In genomic region chr4:148018410-148018809, GRCm38 (mm10) we compare ENCODE assay signal across 22 mouse cellular contexts. TPM values are rescaled to one million over a fixed set of nuclear protein-coding genes. Genes with fewer than 3 reads are reported as not detected.
DNase-seq lines count a peak whose midpoint lies in the region; ATAC-seq lines count a peak whose summit lies in the region.
"Had no signal": no experiment of that assay in that cellular context is flagged by ENCODE, and none has a peak within 500 bp of the region (broad histone marks: within the 10 kb centered on the region; RNA-seq: fewer than 3 reads in every experiment).

No protein-coding gene starts in this region.

- H3K4me1 ChIP-seq in neural tube, embryonic 11.5 days (ENCODE audit: control insufficient read depth, insufficient read depth, low read length), result no peaks in the 10 kb centered on the region
- H3K4me1 ChIP-seq in forebrain, embryonic 13.5 days, result peaks cover 15% of the 10 kb centered on the region
- H3K4me1 ChIP-seq in intestine, embryonic 16.5 days (ENCODE audit: control insufficient read depth, insufficient read depth, low read length), result no peaks in the 10 kb centered on the region
- peaks cover 18% of the 10 kb centered on the region; the same call in 1 of the 2 replicates for H3K4me1 ChIP-seq in neural tube, embryonic 13.5 days (replicated peaks)
- H3K4me1 ChIP-seq: heart, embryonic 12.5 days; kidney, embryonic 15.5 days; lung, embryonic 15.5 days had no signal

- DNase-seq in neural tube, embryonic 11.5 days (ENCODE audit: low spot score), result no peak
- no peak for DNase-seq in neural tube, embryonic 10.5 days (ENCODE audit: extremely low spot score, low spot score)
- no peak for DNase-seq in adrenal gland, adult (ENCODE audit: inconsistent age in 2 of 2, low spot score in 1 of 2)
- DNase-seq in gastrocnemius, postnatal 10 days, result no peak
- no peak for DNase-seq in right cerebral cortex, postnatal 14 days
- DNase-seq: adrenal gland, adult 8-10 months; cerebellum, postnatal 25 days; gastrocnemius, postnatal 14 days; right cerebral cortex, postnatal 4 days had no signal

- H3K9me3 ChIP-seq in neural tube, embryonic 11.5 days (ENCODE audit: control insufficient read depth, low read length), result no peaks in the 10 kb centered on the region
- no peaks in the 10 kb centered on the region for H3K9me3 ChIP-seq in forebrain, embryonic 13.5 days (replicated peaks)
- no peaks in the 10 kb centered on the region for H3K9me3 ChIP-seq in intestine, embryonic 16.5 days (ENCODE audit: control insufficient read depth, low read length)
- no peaks in the 10 kb centered on the region for H3K9me3 ChIP-seq in neural tube, embryonic 13.5 days
- H3K9me3 ChIP-seq: heart, embryonic 12.5 days; kidney, embryonic 15.5 days; lung, embryonic 15.5 days had no signal

- H3K27me3 ChIP-seq in neural tube, embryonic 11.5 days (ENCODE audit: control insufficient read depth, insufficient read depth, low read length), result no peaks in the 10 kb centered on the region
- no peaks in the 10 kb centered on the region for H3K27me3 ChIP-seq in forebrain, embryonic 13.5 days
- no peaks in the 10 kb centered on the region for H3K27me3 ChIP-seq in intestine, embryonic 16.5 days (replicated peaks; ENCODE audit: control insufficient read depth, insufficient read depth, low read length)
- no peaks in the 10 kb centered on the region for H3K27me3 ChIP-seq in neural tube, embryonic 13.5 days
- H3K27me3 ChIP-seq: heart, embryonic 12.5 days; kidney, embryonic 15.5 days; lung, embryonic 15.5 days had no signal

- H3K4me2 ChIP-seq in neural tube, embryonic 11.5 days (ENCODE audit: low read depth), result no peak overlapping the region
- H3K4me2 ChIP-seq in forebrain, embryonic 13.5 days, result no peak overlapping the region
- no peak overlapping the region for H3K4me2 ChIP-seq in intestine, embryonic 16.5 days (ENCODE audit: low read depth, low read length)
- H3K4me2 ChIP-seq in neural tube, embryonic 13.5 days, result no peak overlapping the region
- H3K4me2 ChIP-seq: heart, embryonic 12.5 days; kidney, embryonic 15.5 days; lung, embryonic 15.5 days had no signal

- no peak overlapping the region for H3K4me3 ChIP-seq in neural tube, embryonic 11.5 days (ENCODE audit: low read depth, low read length)
- H3K4me3 ChIP-seq in forebrain, embryonic 13.5 days, result no peak overlapping the region
- H3K4me3 ChIP-seq in intestine, embryonic 16.5 days (ENCODE audit: low read length), result no peak overlapping the region
- no peak overlapping the region for H3K4me3 ChIP-seq in neural tube, embryonic 13.5 days
- H3K4me3 ChIP-seq: erythroblast, embryonic 14.5 days; heart, embryonic 12.5 days; kidney, embryonic 15.5 days; lung, embryonic 15.5 days had no signal

- ATAC-seq in neural tube, embryonic 11.5 days (ENCODE audit: insufficient read depth, low FRiP score, low TSS enrichment), result peak; percentile 70
- peak; percentile 60; the same call in 1 of the 2 replicates for ATAC-seq in forebrain, embryonic 13.5 days
- ATAC-seq in intestine, embryonic 16.5 days, result 0 out of 2 replicates have a peak, but pooled peaks have one; percentile 23
- peak; percentile 73 for ATAC-seq in neural tube, embryonic 13.5 days (ENCODE audit: low read depth)
- ATAC-seq: CD4-positive, CD25-positive, alpha-beta regulatory T cell, adult 4 months had no signal

- H3K36me3 ChIP-seq in neural tube, embryonic 11.5 days (ENCODE audit: control insufficient read depth, insufficient read depth, low read length), result peaks cover 44% of the 10 kb centered on the region
- H3K36me3 ChIP-seq in forebrain, embryonic 13.5 days (ENCODE audit: poor library complexity, severe bottlenecking), result peaks cover 100% of the 10 kb centered on the region
- peaks cover 36% of the 10 kb centered on the region for H3K36me3 ChIP-seq in intestine, embryonic 16.5 days (ENCODE audit: control insufficient read depth, insufficient read depth, low read length)
- H3K36me3 ChIP-seq in neural tube, embryonic 13.5 days, result peaks cover 99% of the 10 kb centered on the region

- peak overlapping the region; percentile 60; the same call in 1 of the 2 replicates for H3K27ac ChIP-seq in neural tube, embryonic 11.5 days (ENCODE audit: low read depth, low read length)
- H3K27ac ChIP-seq in forebrain, embryonic 13.5 days, result peak overlapping the region; percentile 68
- H3K27ac ChIP-seq in intestine, embryonic 16.5 days (ENCODE audit: low read length), result no peak overlapping the region
- H3K27ac ChIP-seq in neural tube, embryonic 13.5 days (replicated peaks), result peak overlapping the region; percentile 81
- H3K27ac ChIP-seq: kidney, embryonic 15.5 days; lung, embryonic 15.5 days had no signal

- H3K9ac ChIP-seq in neural tube, embryonic 11.5 days (ENCODE audit: low read length), result no peak overlapping the region
- H3K9ac ChIP-seq in forebrain, embryonic 13.5 days, result peak overlapping the region; percentile 9; the same call in 1 of the 2 replicates
- no peak overlapping the region for H3K9ac ChIP-seq in intestine, embryonic 16.5 days (ENCODE audit: low read depth, low read length)
- H3K9ac ChIP-seq in neural tube, embryonic 13.5 days, result no peak overlapping the region
- H3K9ac ChIP-seq: heart, embryonic 12.5 days; kidney, embryonic 15.5 days; lung, embryonic 15.5 days had no signal

- 80% methylated on average over 2 of the region's 2 CpGs for WGBS in neural tube, embryonic 11.5 days
- WGBS in forebrain, embryonic 13.5 days, result 45% methylated on average over 2 of the region's 2 CpGs
- 75% methylated on average over 2 of the region's 2 CpGs for WGBS in intestine, embryonic 16.5 days
- WGBS in neural tube, embryonic 13.5 days, result 39% methylated on average over 2 of the region's 2 CpGs

RNA-seq across cellular contexts. Expression of gene Nppa, which starts 17.9 kb away (rescaled TPM):
- 1.2 and 2.9 TPM in 2 replicates for polyA plus RNA-seq in neural tube, embryonic 11.5 days (2014; fragmentation: Nextera tagmentation; extraction: Ambion mirVana)
- 0.79 and 2.4 TPM in 2 replicates for polyA plus RNA-seq in forebrain, embryonic 13.5 days (2015; fragmentation: Nextera tagmentation; extraction: Ambion mirVana)
- polyA plus RNA-seq in intestine, embryonic 16.5 days (2015; fragmentation: Nextera tagmentation; extraction: Ambion mirVana), result 0.22 and 0.51 TPM in 2 replicates
- polyA plus RNA-seq in neural tube, embryonic 13.5 days (2015; fragmentation: Nextera tagmentation; extraction: Ambion mirVana), result 0.36 and 6.1 TPM in 2 replicates
- total RNA-seq in gastrocnemius, postnatal 10 days (2021), result not detected
- total RNA-seq: adrenal gland, adult 8-10 months; gastrocnemius, postnatal 14 days; hematopoietic stem cell, adult 5-6 weeks; megakaryocyte-erythroid progenitor cell, adult 5-6 weeks had no signal
- polyA plus RNA-seq: CD4-positive, CD25-positive, alpha-beta regulatory T cell, adult 4 months; erythroblast, embryonic 14.5 days had no signal

RNA-seq across cellular contexts. Expression of gene Clcn6, which starts 20.2 kb away (rescaled TPM):
- polyA plus RNA-seq in neural tube, embryonic 11.5 days (2014; fragmentation: Nextera tagmentation; extraction: Ambion mirVana), result 20.9 and 24.2 TPM in 2 replicates
- polyA plus RNA-seq in forebrain, embryonic 13.5 days (2015; fragmentation: Nextera tagmentation; extraction: Ambion mirVana), result 21.6 and 24.8 TPM in 2 replicates
- 4.5 TPM in 2 replicates for polyA plus RNA-seq in intestine, embryonic 16.5 days (2015; fragmentation: Nextera tagmentation; extraction: Ambion mirVana)
- polyA plus RNA-seq in neural tube, embryonic 13.5 days (2015; fragmentation: Nextera tagmentation; extraction: Ambion mirVana), result 31.7 and 32.4 TPM in 2 replicates
- 1 to 10 TPM; 7.1 to 8.5 TPM for total RNA-seq in gastrocnemius, postnatal 10 days (2021)

RNA-seq across cellular contexts. Expression of gene Mthfr, which starts 20.5 kb away (rescaled TPM):
- 22.0 and 22.7 TPM in 2 replicates for polyA plus RNA-seq in neural tube, embryonic 11.5 days (2014; fragmentation: Nextera tagmentation; extraction: Ambion mirVana)
- polyA plus RNA-seq in forebrain, embryonic 13.5 days (2015; fragmentation: Nextera tagmentation; extraction: Ambion mirVana), result 15.9 and 18.2 TPM in 2 replicates
- 14.3 and 19.4 TPM in 2 replicates for polyA plus RNA-seq in intestine, embryonic 16.5 days (2015; fragmentation: Nextera tagmentation; extraction: Ambion mirVana)
- polyA plus RNA-seq in neural tube, embryonic 13.5 days (2015; fragmentation: Nextera tagmentation; extraction: Ambion mirVana), result 19.9 and 20.9 TPM in 2 replicates
- 10 to 100 TPM; 20.0 to 23.4 TPM for total RNA-seq in gastrocnemius, postnatal 10 days (2021)

RNA-seq across cellular contexts. Expression of gene Nppb, which starts 32.8 kb away (rescaled TPM):
- 0.72 and 0.87 TPM in 2 replicates for polyA plus RNA-seq in neural tube, embryonic 11.5 days (2014; fragmentation: Nextera tagmentation; extraction: Ambion mirVana)
- polyA plus RNA-seq in forebrain, embryonic 13.5 days (2015; fragmentation: Nextera tagmentation; extraction: Ambion mirVana), result not detected in 2 replicates
- not detected in 2 replicates for polyA plus RNA-seq in intestine, embryonic 16.5 days (2015; fragmentation: Nextera tagmentation; extraction: Ambion mirVana)
- polyA plus RNA-seq in neural tube, embryonic 13.5 days (2015; fragmentation: Nextera tagmentation; extraction: Ambion mirVana), result 0.43 TPM in 1 of 2 replicates, not detected in the other
- total RNA-seq in gastrocnemius, postnatal 10 days (2021), result not detected
- total RNA-seq: gastrocnemius, postnatal 14 days; hematopoietic stem cell, adult 5-6 weeks; layer of hippocampus, postnatal 10 days; megakaryocyte-erythroid progenitor cell, adult 5-6 weeks had no signal
- polyA plus RNA-seq: CD4-positive, CD25-positive, alpha-beta regulatory T cell, adult 4 months; erythroblast, embryonic 14.5 days; kidney, embryonic 15.5 days; limb, embryonic 11.5 days; stomach, embryonic 14.5 days had no signal

Comparison
In these comparisons a context has a peak if more than half of its experiments do, and no peak if none do; other contexts are left out.
1. ATAC-seq: peak in every context shown above with its lines; median percentile 73 in neural tube, embryonic 13.5 days; 70 in neural tube, embryonic 11.5 days; 60 in forebrain, embryonic 13.5 days; 23 in intestine, embryonic 16.5 days.